Mouse (Mus musculus) embryonic stem cell, embryonic (primary cell): ENCODE data around the gene H1fx.

Source experiments
- CTCF ChIA-PET, 4 experiments: fragments of 300-600 bp in 2 of 4; fragments of 350-600 bp in 2 of 4; sonication (Branson Sonifier 250); formaldehyde crosslinking; loops; one replicate each; lab custom pipeline; 2022; ENCODE audit warnings: inconsistent platforms in 2 of 4; lab: Charles Lee
- POLR2A ChIA-PET, 4 experiments: fragments of 300-600 bp in 2 of 4; fragments of 350-600 bp in 2 of 4; sonication (Branson Sonifier 250); formaldehyde crosslinking; loops; one replicate each; lab custom pipeline; 2022; ENCODE audit warnings: antibody characterized with exemption in 4 of 4, inconsistent platforms in 1 of 4; lab: Charles Lee

H1fx gene

GRCm38 (mm10) chr6:87995519-87995918 is 14.1 kb upstream of the H1fx start:
- ChIA-PET POLR2A (interaction anchor here in 2 of 4 experiments (0.6 to 6.6 kb wide), 12 partner anchors 13 to 242 kb away, joined by 3 to 71 read pairs (median 4); partner anchors contain the start of genes H1fx (in 2 of the 2), Hmces (in 1 of the 2) and Rab7 (in 1 of the 2)), CTCF (interaction anchor here in 1 of 4 experiments (0.6 kb wide), 2 partner anchors 358 to 975 kb away, joined by 3 read pairs; no protein-coding TSS in a partner anchor)

DNA sequence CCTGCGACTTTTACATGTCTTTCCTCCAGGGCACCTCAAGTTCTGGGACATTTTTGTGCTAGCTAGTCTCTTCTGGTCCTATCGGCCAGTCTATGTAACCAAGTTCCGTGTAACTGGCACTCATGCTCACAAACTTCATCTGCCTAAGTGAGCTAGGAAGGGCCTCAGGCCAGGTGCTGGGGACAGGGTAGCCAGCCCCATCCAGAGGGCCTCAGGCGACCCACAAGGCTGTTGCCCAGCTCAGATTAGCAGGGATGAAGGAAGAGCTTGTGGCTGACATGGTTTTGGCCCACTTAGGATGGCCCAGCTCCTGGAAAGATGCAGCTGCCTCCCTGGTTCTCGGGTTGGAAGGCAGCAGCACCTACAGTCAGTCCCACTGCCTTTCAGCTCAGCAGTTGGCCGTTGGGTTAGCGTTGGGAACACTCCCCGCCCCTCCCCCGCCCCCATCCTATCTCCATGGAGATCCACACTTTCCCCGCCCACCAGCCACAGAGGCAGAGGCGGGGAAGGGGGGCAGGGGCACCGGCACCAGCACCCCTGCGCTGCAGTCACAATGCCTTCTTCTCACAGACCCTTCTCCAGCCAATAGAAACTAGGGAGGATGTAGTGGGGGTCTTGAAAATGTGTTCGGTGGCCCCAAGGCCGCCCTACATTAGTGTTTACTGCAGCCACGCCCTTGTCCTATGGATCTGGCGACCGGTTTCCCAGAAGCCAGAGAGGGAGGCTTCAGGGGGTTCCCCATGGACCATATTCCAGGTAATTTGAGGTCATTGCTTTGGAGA is 12.5 kb upstream of the H1fx start:
- POLR2A ChIA-PET = interaction anchor here (0.5 to 6.6 kb wide), 66 partner anchors 8 to 323 kb away, joined by 3 to 71 read pairs (median 4); partner anchors contain the start of genes Rab7 (in 4 of the 4), H1fx (in 3 of the 4), Isy1 (in 3 of the 4) and Hmces (in 2 of the 4)
- CTCF ChIA-PET = interaction anchor here (0.7 to 1.8 kb wide), 13 partner anchors 13 to 288 kb away, joined by 3 to 10 read pairs (median 4); partner anchors contain the start of genes H1fx (in 3 of the 4) and Copg1 (in 1 of the 4)

GRCm38 (mm10) chr6:87992733-87993132 is 11.3 kb upstream of the H1fx start:
- ChIA-PET POLR2A (interaction anchor here in 3 of 4 experiments (0.5 to 6.6 kb wide), 34 partner anchors 9 to 1586 kb away, joined by 3 to 71 read pairs (median 4); partner anchors contain the start of genes H1fx (in 3 of the 3), Rab7 (in 3 of the 3), Hmces (in 2 of the 3) and Isy1 (in 2 of the 3)), CTCF (interaction anchor here in 2 of 4 experiments (0.7 to 0.9 kb wide), 3 partner anchors 110 to 131 kb away, joined by 3 to 4 read pairs (median 4); no protein-coding TSS in a partner anchor)

DNA sequence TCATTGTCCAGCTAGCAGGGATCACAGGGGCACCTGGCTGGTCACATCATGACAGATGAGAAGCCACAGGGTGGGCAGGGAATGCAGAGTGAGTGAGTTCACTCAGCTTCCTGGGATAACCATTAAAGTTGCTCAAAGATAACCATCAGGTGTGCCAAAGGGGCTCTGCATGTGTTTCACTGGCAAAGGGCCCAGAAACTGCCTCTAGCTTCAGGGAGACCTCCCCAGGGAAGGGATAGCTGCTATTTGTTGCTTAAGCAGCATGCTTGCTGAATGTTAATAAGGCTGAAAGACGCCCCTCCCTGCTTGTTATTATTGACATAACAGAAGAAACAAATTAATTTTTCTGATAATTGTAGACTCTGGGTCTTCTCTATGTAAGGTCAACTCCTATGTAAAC is 10.4 kb upstream of the H1fx start:
- CTCF ChIA-PET = interaction anchor here in 1 of 4 experiments (0.6 kb wide), 1 partner anchor 286 kb away, joined by 4 read pairs; no protein-coding TSS in a partner anchor
- POLR2A ChIA-PET = interaction anchor here (0.6 to 6.6 kb wide), 19 partner anchors 8 to 153 kb away, joined by 3 to 71 read pairs (median 3); partner anchors contain the start of genes H1fx (in 3 of the 4), Hmces (in 2 of the 4), Isy1 (in 2 of the 4) and Rab7 (in 2 of the 4)

- ChIA-PET CTCF (interaction anchor here in 2 of 4 experiments (0.5 to 0.6 kb wide), 2 partner anchors 9 to 286 kb away, joined by 3 to 4 read pairs; no protein-coding TSS in a partner anchor), POLR2A (interaction anchor here in 3 of 4 experiments (1.0 to 6.6 kb wide), 11 partner anchors 10 to 152 kb away, joined by 3 to 71 read pairs (median 4); partner anchors contain the start of genes H1fx (in 3 of the 3), Hmces (in 1 of the 3), Isy1 (in 1 of the 3) and Rab7 (in 1 of the 3))
Measured at GRCm38 (mm10) chr6:87991216-87991615, 9.8 kb upstream of the H1fx start.

DNA sequence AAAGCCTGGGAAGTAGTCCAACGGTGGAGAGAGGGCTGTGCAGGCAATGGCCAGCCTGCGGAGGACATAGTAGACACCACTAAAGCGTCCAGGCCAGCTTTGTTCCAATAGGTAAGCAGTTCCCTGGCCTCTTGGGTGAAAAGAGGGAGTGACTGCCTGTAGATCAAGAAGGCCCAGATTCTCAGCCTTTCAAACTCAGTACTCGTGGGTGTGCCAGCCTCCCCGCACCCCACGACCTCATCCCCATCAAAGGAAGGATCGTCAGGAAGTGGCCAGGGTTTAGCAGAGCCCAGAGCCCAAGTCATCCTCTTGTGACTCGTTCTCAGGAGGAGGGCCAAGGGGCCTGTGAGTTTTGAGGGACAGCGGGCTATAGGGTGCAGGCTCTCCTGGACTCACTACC is 1.1 kb upstream of the H1fx start:
- ChIA-PET POLR2A (interaction anchor here in 2 of 4 experiments (1.0 to 2.3 kb wide), 9 partner anchors 8 to 142 kb away, joined by 3 to 15 read pairs (median 7); partner anchors contain the start of gene Rab7 (in 1 of the 2)), CTCF (interaction anchor here in 1 of 4 experiments (1.1 kb wide), 1 partner anchor 92 kb away, joined by 3 read pairs; no protein-coding TSS in a partner anchor)

- ChIA-PET CTCF (interaction anchor here in 3 of 4 experiments (0.6 to 1.9 kb wide), 10 partner anchors 11 to 935 kb away, joined by 3 to 10 read pairs (median 4); partner anchors contain the start of gene Hmces (in 1 of the 3)), POLR2A (interaction anchor here (0.5 to 4.2 kb wide), 59 partner anchors 9 to 859 kb away, joined by 3 to 71 read pairs (median 5); partner anchors contain the start of genes Hmces (in 3 of the 4), Copg1 (in 2 of the 4), Isy1 (in 2 of the 4) and Rab7 (in 2 of the 4))
Measured at GRCm38 (mm10) chr6:87981030-87981485, 379 bp downstream of the H1fx start.

DNA sequence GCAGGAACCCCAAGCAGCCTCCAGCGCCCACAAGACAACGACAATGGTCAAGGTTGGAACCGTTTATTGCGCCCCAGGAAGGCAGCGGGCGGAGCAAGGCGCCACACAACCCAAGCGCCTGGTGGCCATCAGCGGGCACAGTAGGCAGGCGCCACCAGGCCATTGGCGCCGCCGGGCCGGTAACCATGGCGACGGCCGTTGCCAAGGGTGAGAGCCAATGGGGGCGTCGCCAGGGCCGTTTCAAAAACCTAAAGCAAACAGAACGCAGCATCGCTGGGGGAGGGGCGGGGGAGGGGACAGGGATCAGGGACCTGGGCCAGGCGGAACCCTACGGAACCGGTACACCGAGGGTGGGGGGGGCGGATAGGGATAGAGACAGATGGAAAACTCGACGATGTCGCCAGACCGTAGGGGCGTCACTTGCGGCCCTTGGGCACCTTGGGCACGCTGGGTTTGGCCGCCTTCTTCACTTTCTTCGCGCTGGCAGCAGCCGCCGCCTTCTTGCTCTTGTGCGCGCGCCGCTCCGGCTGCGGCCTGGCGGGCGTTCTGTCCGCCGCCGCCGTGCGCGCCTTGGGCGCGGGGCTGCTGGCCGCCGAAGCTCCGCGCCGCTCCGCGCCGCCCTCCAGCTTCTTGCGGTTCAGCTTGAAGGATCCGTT is 935 bp downstream of the H1fx start:
- ChIA-PET CTCF (interaction anchor here in 3 of 4 experiments (0.6 to 1.9 kb wide), 8 partner anchors 13 to 236 kb away, joined by 3 to 10 read pairs (median 4); partner anchors contain the start of gene Hmces (in 1 of the 3)), POLR2A (interaction anchor here (0.5 to 4.2 kb wide), 50 partner anchors 10 to 858 kb away, joined by 3 to 71 read pairs (median 5); partner anchors contain the start of genes Hmces (in 3 of the 4), Copg1 (in 2 of the 4), Rab7 (in 2 of the 4) and Isy1 (in 1 of the 4))

DNA sequence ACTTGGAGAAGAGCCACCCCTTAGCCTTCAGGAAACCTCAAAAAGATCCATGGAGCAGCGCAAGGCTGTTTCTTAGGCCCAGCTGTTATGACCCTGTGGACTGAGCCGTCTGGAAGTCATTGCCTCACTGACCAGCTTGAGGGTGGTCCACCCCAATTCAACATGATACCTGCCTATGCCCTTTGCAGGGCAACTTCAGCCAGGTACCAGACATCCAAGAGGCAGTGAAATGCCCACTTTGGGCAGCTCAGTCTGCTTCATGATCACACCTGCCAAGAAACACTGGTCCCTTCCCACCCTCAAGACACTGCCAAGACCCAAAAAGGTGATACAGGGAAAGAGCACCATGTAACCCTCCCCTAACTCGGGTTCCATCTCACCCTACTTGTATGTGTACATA is 1.7 kb downstream of the H1fx start:
- ChIA-PET CTCF (interaction anchor here in 3 of 4 experiments (0.5 to 1.9 kb wide), 3 partner anchors 10 to 978 kb away, joined by 3 to 4 read pairs (median 3); no protein-coding TSS in a partner anchor), POLR2A (interaction anchor here in 3 of 4 experiments (1.0 to 4.2 kb wide), 14 partner anchors 10 to 144 kb away, joined by 3 to 71 read pairs (median 4); partner anchors contain the start of gene Hmces (in 1 of the 3))

DNA sequence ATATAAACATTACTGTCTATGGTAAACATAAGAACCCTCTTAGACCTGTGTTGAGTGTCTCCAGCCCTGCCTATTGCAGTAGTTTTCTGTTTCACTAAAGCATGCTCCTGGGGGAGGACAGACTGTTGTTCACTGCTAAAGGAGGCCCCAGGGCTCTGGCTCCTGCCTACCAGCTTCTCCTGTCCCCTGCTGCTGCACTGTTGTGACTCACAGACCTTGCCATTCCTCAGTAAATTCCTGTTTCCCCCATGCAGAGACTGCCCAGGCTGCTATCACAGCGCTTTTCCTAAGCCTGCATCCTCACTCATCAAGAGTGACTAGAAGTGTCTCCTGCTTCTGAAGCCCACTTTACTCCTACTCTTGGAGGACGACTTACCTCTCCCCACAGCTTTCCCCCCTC is 11.4 kb downstream of the H1fx start:
- CTCF ChIA-PET = interaction anchor here in 1 of 4 experiments (1.2 to 2.5 kb wide), 2 partner anchors 9 to 11 kb away, joined by 3 to 7 read pairs; partner anchors contain the start of gene H1fx
- POLR2A ChIA-PET = interaction anchor here in 2 of 4 experiments (1.0 to 1.9 kb wide), 5 partner anchors 9 to 24 kb away, joined by 4 to 9 read pairs (median 4); partner anchors contain the start of gene H1fx (in 1 of the 2)

DNA sequence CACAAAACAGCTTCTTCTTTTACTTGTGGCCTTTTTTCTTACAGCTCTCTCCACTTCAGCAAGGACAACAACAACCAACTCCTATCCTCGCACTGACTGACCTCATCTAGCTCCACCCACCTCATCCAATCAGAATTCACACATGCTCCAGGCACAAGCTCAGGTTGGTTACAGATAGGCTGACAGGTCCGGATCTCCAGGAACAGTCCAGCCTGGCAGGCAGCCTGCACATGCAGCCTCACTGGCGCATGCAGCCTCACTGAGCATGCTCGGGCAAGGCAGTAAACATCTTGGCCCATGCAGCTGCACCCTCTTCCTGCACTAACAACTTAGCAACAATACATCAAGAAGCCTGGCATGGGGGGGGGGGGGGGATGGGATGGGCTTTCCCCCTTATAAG is 19.0 kb downstream of the H1fx start:
- POLR2A ChIA-PET = interaction anchor here in 3 of 4 experiments (0.6 to 1.7 kb wide), 11 partner anchors 10 to 1415 kb away, joined by 3 to 10 read pairs (median 3); partner anchors contain the start of gene H1fx (in 1 of the 3)

GRCm38 (mm10) chr6:87942179-87942578 is 39.3 kb downstream of the H1fx start:
- ChIA-PET CTCF (interaction anchor here in 2 of 4 experiments (0.6 to 0.7 kb wide), 3 partner anchors 36 to 545 kb away, joined by 3 read pairs; no protein-coding TSS in a partner anchor), POLR2A (interaction anchor here in 2 of 4 experiments (0.6 to 1.3 kb wide), 3 partner anchors 12 to 56 kb away, joined by 3 to 5 read pairs (median 4); no protein-coding TSS in a partner anchor)

More for the DNA sequence above, 19.0 kb downstream of the H1fx start:
- CTCF ChIA-PET = interaction anchor here in 2 of 4 experiments (0.6 kb wide), 2 partner anchors 798 to 893 kb away, joined by 3 read pairs; no protein-coding TSS in a partner anchor

- CTCF ChIA-PET = no interaction called here
Measured at GRCm38 (mm10) chr6:87938941-87939340, 42.5 kb downstream of the H1fx start.

DNA sequence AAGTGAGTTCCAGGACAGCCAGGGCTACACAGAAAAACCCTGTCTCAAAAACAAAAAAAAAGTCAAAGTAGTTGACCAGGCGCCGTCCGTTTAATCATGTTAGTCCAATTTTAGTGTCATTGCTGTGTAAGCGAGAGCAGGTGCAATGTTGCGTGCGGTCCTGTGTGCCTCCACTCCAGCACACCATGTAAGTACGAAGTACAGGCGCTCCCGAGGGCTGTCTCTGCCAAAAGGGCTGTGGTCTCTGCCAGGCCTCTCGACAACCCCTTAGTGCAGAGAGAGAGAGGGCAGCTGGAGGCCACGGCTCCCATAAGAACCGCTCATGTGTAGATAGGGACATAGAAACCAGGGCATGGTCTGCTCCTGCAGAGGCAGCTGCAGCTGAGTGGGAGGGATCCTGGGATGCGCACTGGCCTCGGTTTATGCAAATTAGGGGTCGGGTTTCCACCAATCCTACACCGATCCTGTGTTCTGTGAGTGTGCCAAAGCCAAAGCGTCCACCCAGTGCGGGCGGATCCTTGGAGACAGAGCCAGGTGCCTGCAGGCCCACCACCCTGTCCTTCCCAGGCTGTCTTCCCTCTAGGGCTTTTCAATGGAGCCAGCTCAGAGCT is 44.2 kb downstream of the H1fx start:
- CTCF ChIA-PET = interaction anchor here in 3 of 4 experiments (0.5 to 1.2 kb wide), 3 partner anchors 10 to 1130 kb away, joined by 3 to 6 read pairs (median 3); no protein-coding TSS in a partner anchor
- POLR2A ChIA-PET = interaction anchor here (0.5 to 3.4 kb wide), 21 partner anchors 10 to 108 kb away, joined by 3 to 22 read pairs (median 4); partner anchors contain the start of genes H1fx (in 2 of the 4), Hmces (in 2 of the 4) and Rab7 (in 2 of the 4)

More at GRCm38 (mm10) chr6:87938941-87939340, 42.5 kb downstream of the H1fx start:
- POLR2A ChIA-PET = interaction anchor here in 1 of 4 experiments (1.3 kb wide), 1 partner anchor 122 kb away, joined by 3 read pairs; no protein-coding TSS in a partner anchor

DNA sequence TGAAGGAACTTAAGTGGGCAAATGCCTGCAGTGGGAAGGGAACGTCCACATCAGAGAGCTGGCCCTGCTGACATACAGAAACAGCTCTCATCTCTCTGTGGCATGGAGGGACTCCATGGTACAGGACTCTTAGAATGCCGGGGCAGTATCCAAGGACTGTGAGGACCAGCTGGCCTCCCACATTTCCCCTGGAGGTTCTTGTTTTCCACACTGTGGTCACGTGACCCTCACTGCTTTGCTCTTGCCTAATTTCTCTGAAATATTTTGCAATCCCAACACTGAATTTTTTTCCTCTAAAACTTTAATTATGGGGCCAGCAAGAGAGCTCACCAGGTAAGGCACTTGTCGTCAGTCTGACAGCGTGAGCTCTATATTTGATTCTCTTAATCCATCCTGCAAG is 46.4 kb downstream of the H1fx start:
- ChIA-PET POLR2A (interaction anchor here in 2 of 4 experiments (0.9 to 3.4 kb wide), 7 partner anchors 12 to 94 kb away, joined by 3 to 15 read pairs (median 3); partner anchors contain the start of genes Copg1 (in 1 of the 2) and H1fx (in 1 of the 2)), CTCF (no interaction called here)
